Mouse (Mus musculus): Measurements from ENCODE around the gene Bcar1. TPM values are rescaled to one million over a fixed set of nuclear protein-coding genes. Genes with fewer than 3 reads are reported as not detected.

The Bcar1 gene
- polyA plus RNA-seq, 1 experiment from 2014 or later = 52.1 TPM

GRCm38 (mm10) chr8:111772083-111772482 is 28.5 kb upstream of the Bcar1 start:
- 90% methylated on average over 9 of the region's 9 CpGs for WGBS
- ATAC-seq (ENCODE audit: low FRiP score) = no peak
- H3K27ac ChIP-seq = no peak overlapping the region
- H3K4me1 ChIP-seq (replicated peaks; ENCODE audit: control insufficient read depth, insufficient read depth, low read length) = peaks cover 14% of the 10 kb centered on the region
- DNase-seq (ENCODE audit: low spot score) = no peak
- no peaks in the 10 kb centered on the region for H3K9me3 ChIP-seq (ENCODE audit: control insufficient read depth, low read length)
- H3K4me3 ChIP-seq (replicated peaks; ENCODE audit: low read length) = no peak overlapping the region
- no peaks in the 10 kb centered on the region for H3K27me3 ChIP-seq (ENCODE audit: control insufficient read depth, insufficient read depth, low read length)
- H3K9ac ChIP-seq = no peak overlapping the region
- H3K36me3 ChIP-seq (replicated peaks; ENCODE audit: control insufficient read depth, insufficient read depth) = peaks cover 10% of the 10 kb centered on the region
- H3K4me2 ChIP-seq (replicated peaks) = no peak overlapping the region

DNA sequence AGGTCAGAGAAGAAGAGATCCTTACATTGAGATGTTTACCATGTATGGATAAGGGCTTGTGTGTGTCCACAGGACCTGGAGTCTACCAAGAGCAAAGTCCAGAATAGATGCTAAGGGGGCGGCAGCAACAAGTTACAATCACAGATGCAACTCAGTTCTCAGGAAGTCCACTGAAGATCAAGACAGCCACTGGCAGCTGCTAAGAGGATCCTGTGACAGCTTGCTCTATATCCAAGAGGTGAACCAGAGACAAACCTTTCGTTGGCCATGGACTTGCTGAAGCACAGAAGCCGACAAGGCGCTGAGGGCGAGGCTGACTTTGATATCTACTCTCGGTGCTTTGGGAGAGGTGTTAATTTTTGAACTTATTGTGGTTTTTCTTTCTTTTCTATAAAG is 28.0 kb upstream of the Bcar1 start:
- 95% methylated on average over 6 of the region's 6 CpGs for WGBS
- no peak for DNase-seq (ENCODE audit: low spot score)
- Histone ChIP-seq H3K36me3 (replicated peaks; ENCODE audit: control insufficient read depth, insufficient read depth) (peaks cover 14% of the 10 kb centered on the region), H3K4me1 (replicated peaks; ENCODE audit: control insufficient read depth, insufficient read depth, low read length) (peaks cover 14% of the 10 kb centered on the region), H3K9ac (no peak overlapping the region), H3K27me3 (ENCODE audit: control insufficient read depth, insufficient read depth, low read length) (no peaks in the 10 kb centered on the region), H3K4me2 (replicated peaks) (no peak overlapping the region), H3K9me3 (ENCODE audit: control insufficient read depth, low read length) (no peaks in the 10 kb centered on the region), H3K4me3 (replicated peaks; ENCODE audit: low read length) (no peak overlapping the region), H3K27ac (no peak overlapping the region)
- no peak for ATAC-seq (ENCODE audit: low FRiP score)

- Histone ChIP-seq H3K9me3 (ENCODE audit: control insufficient read depth, low read length) (no peaks in the 10 kb centered on the region), H3K36me3 (replicated peaks; ENCODE audit: control insufficient read depth, insufficient read depth) (peaks cover 19% of the 10 kb centered on the region), H3K4me3 (replicated peaks; ENCODE audit: low read length) (no peak overlapping the region), H3K9ac (no peak overlapping the region), H3K4me2 (replicated peaks) (no peak overlapping the region), H3K4me1 (replicated peaks; ENCODE audit: control insufficient read depth, insufficient read depth, low read length) (peaks cover 14% of the 10 kb centered on the region), H3K27ac (peak overlapping the region; percentile 87), H3K27me3 (ENCODE audit: control insufficient read depth, insufficient read depth, low read length) (no peaks in the 10 kb centered on the region)
- ATAC-seq (ENCODE audit: low FRiP score) = no peak
- WGBS = 63% methylated on average over 5 of the region's 5 CpGs
- no peak for DNase-seq (ENCODE audit: low spot score)
These were observed 27.5 kb upstream of the Bcar1 start for GRCm38 (mm10) chr8:111770958-111771624.

DNA sequence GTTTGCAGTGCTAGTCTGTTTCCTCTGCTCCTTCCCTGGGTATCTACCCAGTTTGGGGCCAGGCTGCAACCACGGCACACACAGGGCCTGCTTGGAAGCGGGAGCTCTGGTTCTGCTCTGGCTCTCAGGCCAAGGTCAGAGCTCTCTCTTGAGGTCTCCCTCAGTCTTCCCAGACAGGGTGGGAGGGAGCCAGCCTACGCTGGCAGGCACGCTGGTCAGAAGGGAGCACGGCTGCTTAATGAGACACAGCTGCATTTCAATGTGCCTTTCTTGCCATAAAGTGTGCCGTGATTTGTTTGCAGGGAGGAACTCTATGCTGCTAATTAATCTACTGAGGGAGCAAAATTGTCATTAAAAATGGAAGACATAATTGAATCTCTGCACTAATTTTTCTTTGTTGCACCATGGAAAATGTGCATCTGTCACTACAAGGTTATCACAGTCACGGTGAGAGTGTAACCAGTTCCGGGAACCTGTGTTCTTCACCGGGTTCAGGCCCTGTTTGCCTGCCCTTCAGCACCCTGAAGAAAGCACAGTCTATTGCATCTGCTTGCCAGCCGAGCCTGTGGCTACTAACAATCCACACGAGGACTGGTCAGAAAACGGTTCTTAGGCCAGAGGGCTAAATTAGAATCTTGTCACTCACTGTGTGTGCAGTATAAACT is 26.3 kb upstream of the Bcar1 start:
- H3K9ac ChIP-seq = peak overlapping the region; percentile 9; the same call in 1 of the 2 replicates
- H3K4me3 ChIP-seq (replicated peaks; ENCODE audit: low read length) = no peak overlapping the region
- DNase-seq (ENCODE audit: low spot score) (no peak), ATAC-seq (ENCODE audit: low FRiP score) (peak; percentile 57; the same call in 1 of the 2 replicates)
- peak overlapping the region; percentile 87 for H3K27ac ChIP-seq
- H3K4me1 ChIP-seq (replicated peaks; ENCODE audit: control insufficient read depth, insufficient read depth, low read length) = peaks cover 14% of the 10 kb centered on the region
- no peak overlapping the region for H3K4me2 ChIP-seq (replicated peaks)
- H3K9me3 ChIP-seq (ENCODE audit: control insufficient read depth, low read length) = no peaks in the 10 kb centered on the region
- 23% methylated on average over 12 of the region's 12 CpGs for WGBS
- no peaks in the 10 kb centered on the region for H3K27me3 ChIP-seq (ENCODE audit: control insufficient read depth, insufficient read depth, low read length)
- peaks cover 21% of the 10 kb centered on the region for H3K36me3 ChIP-seq (replicated peaks; ENCODE audit: control insufficient read depth, insufficient read depth)

- DNase-seq (ENCODE audit: low spot score) = no peak
- H3K4me2 ChIP-seq (replicated peaks) = no peak overlapping the region
- H3K27ac ChIP-seq = peak overlapping the region; percentile 87
- no peaks in the 10 kb centered on the region for H3K9me3 ChIP-seq (ENCODE audit: control insufficient read depth, low read length)
- peaks cover 14% of the 10 kb centered on the region for H3K4me1 ChIP-seq (replicated peaks; ENCODE audit: control insufficient read depth, insufficient read depth, low read length)
- 64% methylated on average over 15 of the region's 15 CpGs for WGBS
- no peak for ATAC-seq (ENCODE audit: low FRiP score)
- H3K9ac ChIP-seq = peak overlapping the region; percentile 9; the same call in 1 of the 2 replicates
- no peak overlapping the region for H3K4me3 ChIP-seq (replicated peaks; ENCODE audit: low read length)
- peaks cover 21% of the 10 kb centered on the region for H3K36me3 ChIP-seq (replicated peaks; ENCODE audit: control insufficient read depth, insufficient read depth)
- H3K27me3 ChIP-seq (ENCODE audit: control insufficient read depth, insufficient read depth, low read length) = no peaks in the 10 kb centered on the region
These were observed 25.7 kb upstream of the Bcar1 start for GRCm38 (mm10) chr8:111769296-111769695.

DNA sequence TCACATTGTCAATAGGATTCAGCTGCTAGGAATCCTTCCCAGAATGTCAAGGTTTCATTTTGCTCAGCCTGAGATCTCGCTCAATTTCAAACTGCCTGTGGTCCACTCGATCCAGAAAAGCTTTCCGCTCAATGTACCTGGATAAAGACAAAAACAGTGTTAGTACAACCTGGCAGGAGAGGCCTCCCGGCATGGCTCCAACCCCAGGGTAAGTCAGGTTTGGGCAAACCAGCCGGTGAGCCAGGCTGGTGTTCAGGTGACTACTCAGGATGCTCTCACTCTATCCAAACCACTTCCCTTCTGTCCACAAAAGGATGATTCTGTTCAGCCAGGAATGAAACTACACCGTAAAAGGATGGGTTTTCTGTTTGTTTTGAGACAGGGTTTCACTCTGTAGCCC is 25.0 kb upstream of the Bcar1 start:
- no peaks in the 10 kb centered on the region for H3K27me3 ChIP-seq (ENCODE audit: control insufficient read depth, insufficient read depth, low read length)
- ATAC-seq (ENCODE audit: low FRiP score) (no peak), DNase-seq (ENCODE audit: low spot score) (no peak)
- no peak overlapping the region for H3K9ac ChIP-seq
- H3K4me1 ChIP-seq (replicated peaks; ENCODE audit: control insufficient read depth, insufficient read depth, low read length) = peaks cover 14% of the 10 kb centered on the region
- H3K27ac ChIP-seq = no peak overlapping the region
- H3K4me2 ChIP-seq (replicated peaks) = no peak overlapping the region
- H3K9me3 ChIP-seq (ENCODE audit: control insufficient read depth, low read length) = no peaks in the 10 kb centered on the region
- 86% methylated on average over 6 of the region's 6 CpGs for WGBS
- peaks cover 21% of the 10 kb centered on the region for H3K36me3 ChIP-seq (replicated peaks; ENCODE audit: control insufficient read depth, insufficient read depth)
- H3K4me3 ChIP-seq (replicated peaks; ENCODE audit: low read length) = no peak overlapping the region

DNA sequence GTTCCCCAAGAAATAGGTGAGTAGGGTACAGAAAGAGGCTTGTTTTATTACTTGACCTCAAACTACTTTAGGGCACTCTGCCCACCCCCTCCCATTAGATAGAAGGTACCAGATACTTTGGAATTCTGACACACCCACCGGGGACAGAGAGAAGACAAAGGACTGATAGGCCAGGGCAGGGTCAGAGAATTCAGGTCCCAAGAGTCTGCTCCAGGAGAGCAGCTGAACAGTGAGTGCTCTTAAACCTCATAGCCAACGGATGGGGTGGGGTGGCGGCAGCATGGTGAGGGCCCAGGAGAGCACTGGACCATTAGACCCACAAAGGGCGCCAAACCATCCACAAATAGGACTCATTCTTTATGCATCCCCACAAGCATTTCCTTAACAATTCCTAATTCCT is 22.0 kb upstream of the Bcar1 start:
- Histone ChIP-seq H3K9me3 (ENCODE audit: control insufficient read depth, low read length) (no peaks in the 10 kb centered on the region), H3K36me3 (replicated peaks; ENCODE audit: control insufficient read depth, insufficient read depth) (peaks cover 21% of the 10 kb centered on the region), H3K27me3 (ENCODE audit: control insufficient read depth, insufficient read depth, low read length) (no peaks in the 10 kb centered on the region), H3K4me3 (replicated peaks; ENCODE audit: low read length) (no peak overlapping the region), H3K27ac (no peak overlapping the region), H3K9ac (no peak overlapping the region), H3K4me2 (replicated peaks) (no peak overlapping the region), H3K4me1 (replicated peaks; ENCODE audit: control insufficient read depth, insufficient read depth, low read length) (peaks cover 14% of the 10 kb centered on the region)
- no peak for ATAC-seq (ENCODE audit: low FRiP score)
- 72% methylated on average over 4 of the region's 4 CpGs for WGBS
- DNase-seq (ENCODE audit: low spot score) = no peak

GRCm38 (mm10) chr8:111765096-111765495 is 21.5 kb upstream of the Bcar1 start:
- H3K4me1 ChIP-seq (replicated peaks; ENCODE audit: control insufficient read depth, insufficient read depth, low read length) = peaks cover 15% of the 10 kb centered on the region
- H3K36me3 ChIP-seq (replicated peaks; ENCODE audit: control insufficient read depth, insufficient read depth) = peaks cover 21% of the 10 kb centered on the region
- DNase-seq (ENCODE audit: low spot score) = no peak
- ATAC-seq (ENCODE audit: low FRiP score) = no peak
- H3K9me3 ChIP-seq (ENCODE audit: control insufficient read depth, low read length) = no peaks in the 10 kb centered on the region
- H3K4me3 ChIP-seq (replicated peaks; ENCODE audit: low read length) = no peak overlapping the region
- no peak overlapping the region for H3K27ac ChIP-seq
- no peaks in the 10 kb centered on the region for H3K27me3 ChIP-seq (ENCODE audit: control insufficient read depth, insufficient read depth, low read length)
- H3K4me2 ChIP-seq (replicated peaks) = no peak overlapping the region
- 92% methylated on average over 9 of the region's 9 CpGs for WGBS
- H3K9ac ChIP-seq = no peak overlapping the region

- Histone ChIP-seq H3K9ac (no peak overlapping the region), H3K27ac (no peak overlapping the region), H3K9me3 (ENCODE audit: control insufficient read depth, low read length) (no peaks in the 10 kb centered on the region), H3K4me2 (replicated peaks) (no peak overlapping the region), H3K27me3 (ENCODE audit: control insufficient read depth, insufficient read depth, low read length) (no peaks in the 10 kb centered on the region), H3K4me1 (replicated peaks; ENCODE audit: control insufficient read depth, insufficient read depth, low read length) (0 out of 2 replicates have a peak, but pooled peaks cover 6% of the 10 kb centered on the region), H3K4me3 (replicated peaks; ENCODE audit: low read length) (no peak overlapping the region), H3K36me3 (replicated peaks; ENCODE audit: control insufficient read depth, insufficient read depth) (no peaks in the 10 kb centered on the region)
- ATAC-seq (ENCODE audit: low FRiP score) (no peak), DNase-seq (ENCODE audit: low spot score) (no peak)
- WGBS = 72% methylated on average over 13 of the region's 13 CpGs
These were observed 17.1 kb upstream of the Bcar1 start for GRCm38 (mm10) chr8:111760708-111761107.
